Mouse (Mus musculus) liver, embryonic 14.5 days (tissue): ENCODE measurements around the gene Mlf2.

Experiments
- CTCF ChIP-seq: IDR thresholded peaks from 2 replicates; pipeline ENCODE4 v1.5.1; 2016; ENCODE audit warnings: antibody characterized with exemption, low read depth, control low read depth
- EP300 ChIP-seq: IDR thresholded peaks from 2 replicates; pipeline ENCODE4 v1.6.1; 2016; ENCODE audit warnings: antibody characterized with exemption, low read depth

- no peak for TF ChIP-seq CTCF
- TF ChIP-seq EP300 = no peak
Measured at GRCm38 (mm10) chr6:124901851-124902250, 29.3 kb upstream of the Mlf2 start.
